Mouse (Mus musculus) MEL (cell line): ENCODE data around the gene Rit1. TPM values are rescaled to one million over a fixed set of nuclear protein-coding genes. Genes with fewer than 3 reads are reported as not detected.
A peak's percentile ranks its signal among the peaks of the same experiment; 100 is the strongest.

Experiments
- DNase-seq: peaks from one replicate; pipeline ENCODE4 v3.0.0; 2011; ENCODE audit warnings: low read depth, low spot score
- H3K27ac ChIP-seq: 2 replicates; pipeline ENCODE4 v1.5.1; 2012; ENCODE audit warnings: low read depth, mild to moderate bottlenecking, control low read depth, low read length, moderate library complexity; ENCODE audit not compliant: control insufficient read depth
- H3K27me3 ChIP-seq, 2 experiments: fragments of 150-350 bp in 1 of 2; sonication (generic) in 1 of 2; 2 replicates each; pipeline ENCODE4 v1.6.1; 2012; ENCODE audit warnings: low read length in 2 of 2, mild to moderate bottlenecking in 2 of 2, improper control_type of control experiment in 1 of 2, moderate library complexity in 1 of 2; ENCODE audit not compliant: insufficient read depth in 2 of 2, control insufficient read depth in 1 of 2
- H3K36me3 ChIP-seq, 2 experiments: 2 replicates each; pipeline ENCODE4 v1.6.1; 2012 to 2014; ENCODE audit warnings: low read length in 2 of 2, improper control_type of control experiment in 1 of 2, inconsistent platforms in 1 of 2, mild to moderate bottlenecking in 1 of 2; ENCODE audit not compliant: insufficient read depth in 2 of 2, control insufficient read depth in 1 of 2
- H3K4me1 ChIP-seq, 2 experiments: fragments of 150-350 bp in 1 of 2; sonication (generic) in 1 of 2; 2 replicates each; pipeline ENCODE4 v1.6.1; 2012; ENCODE audit warnings: low read length in 2 of 2, improper control_type of control experiment in 1 of 2, mild to moderate bottlenecking in 1 of 2; ENCODE audit not compliant: insufficient read depth in 2 of 2, control insufficient read depth in 1 of 2
- H3K4me3 ChIP-seq, 2 experiments: fragments of 150-350 bp in 1 of 2; sonication (generic) in 1 of 2; 2 replicates each; pipeline ENCODE4 v1.5.1; 2012; ENCODE audit warnings: low read depth in 2 of 2, low read length in 2 of 2, mild to moderate bottlenecking in 2 of 2, moderate library complexity in 2 of 2, control low read depth in 1 of 2, improper control_type of control experiment in 1 of 2; ENCODE audit not compliant: control insufficient read depth in 1 of 2, insufficient read depth in 1 of 2
- H3K79me2 ChIP-seq: 2 replicates; pipeline ENCODE4 v1.6.1; 2012; ENCODE audit warnings: mild to moderate bottlenecking, low read length, moderate library complexity; ENCODE audit not compliant: control insufficient read depth, poor library complexity, insufficient read depth
- H3K9ac ChIP-seq: 2 replicates; pipeline ENCODE4 v1.6.1; 2012; ENCODE audit warnings: low read depth, mild to moderate bottlenecking, control low read depth, low read length, moderate library complexity; ENCODE audit not compliant: control insufficient read depth, poor library complexity, severe bottlenecking
- H3K9me3 ChIP-seq: fragments of 150-350 bp; sonication (generic); replicated peaks from 2 replicates; pipeline ENCODE4 v1.6.1; 2012; ENCODE audit warnings: mild to moderate bottlenecking, low read length, improper control_type of control experiment, moderate library complexity; ENCODE audit not compliant: insufficient read depth
- BHLHE40 ChIP-seq: IDR thresholded peaks from 2 replicates; pipeline ENCODE4 v1.6.1; 2012; ENCODE audit warnings: low read depth, mild to moderate bottlenecking, inconsistent platforms, low read length, improper control_type of control experiment, borderline replicate concordance
- CHD1 ChIP-seq: IDR thresholded peaks from 2 replicates; pipeline ENCODE4 v1.6.1; 2012; ENCODE audit warnings: low read depth, mild to moderate bottlenecking, inconsistent platforms, low read length, improper control_type of control experiment
- CHD2 ChIP-seq: IDR thresholded peaks from 2 replicates; pipeline ENCODE4 v1.6.1; 2011; ENCODE audit warnings: low read length, improper control_type of control experiment
- CTCF ChIP-seq, 3 experiments: IDR thresholded peaks in 2 of 3; conservative IDR thresholded peaks in 1 of 3; 2 replicates each; pipeline ENCODE4 v1.5.1; 2011 to 2012; ENCODE audit warnings: low read length in 3 of 3, low read depth in 2 of 3, mild to moderate bottlenecking in 2 of 3, improper control_type of control experiment in 1 of 3, inconsistent platforms in 1 of 3, mixed read lengths in 1 of 3, moderate library complexity in 1 of 3; ENCODE audit not compliant: control insufficient read depth in 1 of 3, insufficient read depth in 1 of 3, poor library complexity in 1 of 3, severe bottlenecking in 1 of 3
- E2F4 ChIP-seq: IDR thresholded peaks from 2 replicates; pipeline ENCODE4 v1.6.1; 2011; ENCODE audit warnings: low read depth, low read length, improper control_type of control experiment, borderline replicate concordance
- ELF1 ChIP-seq: IDR thresholded peaks from 2 replicates; pipeline ENCODE4 v1.6.1; 2014; ENCODE audit warnings: low read depth, mild to moderate bottlenecking, inconsistent platforms, low read length, improper control_type of control experiment, moderate library complexity
- EP300 ChIP-seq, 2 experiments: IDR thresholded peaks; 2 replicates each; pipeline ENCODE4 v1.6.1; 2011; ENCODE audit warnings: improper control_type of control experiment in 2 of 2, low read length in 2 of 2, low read depth in 1 of 2, mild to moderate bottlenecking in 1 of 2
- ETS1 ChIP-seq: IDR thresholded peaks from 2 replicates; pipeline ENCODE4 v1.6.1; 2012; ENCODE audit warnings: low read depth, mild to moderate bottlenecking, inconsistent platforms, low read length, improper control_type of control experiment, moderate library complexity
- GABPA ChIP-seq: IDR thresholded peaks from 2 replicates; pipeline ENCODE4 v1.6.1; 2012; ENCODE audit warnings: low read depth, mild to moderate bottlenecking, inconsistent platforms, low read length, improper control_type of control experiment, moderate library complexity
- GATA1 ChIP-seq: IDR thresholded peaks from 2 replicates; pipeline ENCODE4 v1.6.1; 2011; ENCODE audit warnings: low read depth, low read length, improper control_type of control experiment
- HCFC1 ChIP-seq: IDR thresholded peaks from 2 replicates; pipeline ENCODE4 v1.6.1; 2012; ENCODE audit warnings: low read depth, mild to moderate bottlenecking, inconsistent platforms, low read length, improper control_type of control experiment, moderate library complexity
- JUND ChIP-seq: IDR thresholded peaks from 2 replicates; pipeline ENCODE4 v1.6.1; 2011; ENCODE audit warnings: low read depth, mild to moderate bottlenecking, improper control_type of control experiment, low read length
- MAZ ChIP-seq: IDR thresholded peaks from 2 replicates; pipeline ENCODE4 v1.6.1; 2012; ENCODE audit warnings: low read depth, mild to moderate bottlenecking, inconsistent platforms, low read length, improper control_type of control experiment
- MXI1 ChIP-seq: IDR thresholded peaks from 2 replicates; pipeline ENCODE4 v1.6.1; 2011; ENCODE audit warnings: mild to moderate bottlenecking, low read depth, low read length, improper control_type of control experiment
- MYB ChIP-seq: IDR thresholded peaks from 2 replicates; pipeline ENCODE4 v1.6.1; 2011; ENCODE audit warnings: mild to moderate bottlenecking, low read depth, low read length, improper control_type of control experiment
- MYC ChIP-seq: IDR thresholded peaks from 2 replicates; pipeline ENCODE4 v1.6.1; 2011; ENCODE audit warnings: low read depth, mild to moderate bottlenecking, low read length, improper control_type of control experiment, moderate library complexity
- NELFE ChIP-seq: IDR thresholded peaks from 2 replicates; pipeline ENCODE4 v1.6.1; 2011; ENCODE audit warnings: low read depth, low read length, improper control_type of control experiment
- NRF1 ChIP-seq: IDR thresholded peaks from 2 replicates; pipeline ENCODE4 v1.6.1; 2014; ENCODE audit warnings: low read depth, mild to moderate bottlenecking, inconsistent platforms, low read length, improper control_type of control experiment, moderate library complexity; ENCODE audit not compliant: poor library complexity, insufficient read depth, severe bottlenecking
- POLR2A ChIP-seq, 2 experiments: IDR thresholded peaks; 2 replicates each; pipeline ENCODE4 v1.6.1; 2011 to 2012; ENCODE audit warnings: low read length in 2 of 2, mild to moderate bottlenecking in 2 of 2, control low read depth in 1 of 2, improper control_type of control experiment in 1 of 2, low read depth in 1 of 2, moderate library complexity in 1 of 2; ENCODE audit not compliant: control insufficient read depth in 1 of 2, insufficient read depth in 1 of 2, poor library complexity in 1 of 2
- POLR2AphosphoS2 ChIP-seq: IDR thresholded peaks from 2 replicates; pipeline ENCODE4 v1.6.1; 2011; ENCODE audit warnings: low read length, improper control_type of control experiment
- POLR2AphosphoS5 ChIP-seq: IDR thresholded peaks from 2 replicates; pipeline ENCODE4 v1.6.1; 2012; ENCODE audit warnings: low read depth, borderline replicate concordance, mild to moderate bottlenecking, inconsistent platforms, low read length, moderate library complexity, mixed read lengths
- RAD21 ChIP-seq: IDR thresholded peaks from 2 replicates; pipeline ENCODE4 v1.6.1; 2011; ENCODE audit warnings: mild to moderate bottlenecking, low read depth, low read length, improper control_type of control experiment
- RCOR1 ChIP-seq: IDR thresholded peaks from 2 replicates; pipeline ENCODE4 v1.6.1; 2012; ENCODE audit warnings: low read depth, mild to moderate bottlenecking, inconsistent platforms, low read length, improper control_type of control experiment
- SIN3A ChIP-seq: IDR thresholded peaks from 2 replicates; pipeline ENCODE4 v1.6.1; 2012; ENCODE audit warnings: low read length, improper control_type of control experiment, inconsistent platforms
- SMC3 ChIP-seq: IDR thresholded peaks from 2 replicates; pipeline ENCODE4 v1.6.1; 2011; ENCODE audit warnings: low read depth, low read length, improper control_type of control experiment
- TAL1 ChIP-seq: IDR thresholded peaks from 2 replicates; pipeline ENCODE4 v1.6.1; 2012; ENCODE audit warnings: mild to moderate bottlenecking, inconsistent platforms, low read length, moderate library complexity, mixed read lengths
- TBP ChIP-seq: IDR thresholded peaks from 2 replicates; pipeline ENCODE4 v1.8.0; 2011; ENCODE audit warnings: low read depth, low read length, improper control_type of control experiment
- UBTF ChIP-seq: IDR thresholded peaks from 2 replicates; pipeline ENCODE4 v1.6.1; 2012; ENCODE audit warnings: low read depth, mild to moderate bottlenecking, inconsistent platforms, low read length, improper control_type of control experiment, moderate library complexity, borderline replicate concordance; ENCODE audit not compliant: insufficient read depth
- ZKSCAN1 ChIP-seq: IDR thresholded peaks from 2 replicates; pipeline ENCODE4 v1.6.1; 2012; ENCODE audit warnings: low read depth, mild to moderate bottlenecking, inconsistent platforms, low read length, improper control_type of control experiment, moderate library complexity
- ZNF384 ChIP-seq: IDR thresholded peaks from 2 replicates; pipeline ENCODE4 v1.6.1; 2012; ENCODE audit warnings: low read depth, mild to moderate bottlenecking, inconsistent platforms, low read length, improper control_type of control experiment
- polyA plus RNA-seq, 2 experiments: library from polyadenylated mRNA; stranded (reverse) in 1 of 2; unstranded in 1 of 2; fragments of >175 nt in 1 of 2; fragments of >200 nt in 1 of 2; gene quantifications; 2 replicates each; pipeline versions ENCODE4 v1.2.1 to v1.2.4; 2012; ENCODE audit warnings: low replicate concordance in 2 of 2, low read depth in 1 of 2; ENCODE audit not compliant: insufficient read length in 2 of 2, insufficient read depth in 1 of 2, missing spikeins in 1 of 2
- total RNA-seq: library from RNA; depleted of rRNA; stranded (reverse); fragments of 300-350 nt; gene quantifications from 2 replicates; pipeline ENCODE4 v1.2.3, GENCODE M21; 2012

Gene Rit1
- total and polyA plus RNA-seq, 3 experiments: 28.7 to 34.1 TPM; not detected in 1

- TF ChIP-seq MYB: no peak; the same call in 1 of the 2 replicates
- 0 out of 6 replicates have a peak, but pooled peaks of 1 of the 3 experiments have one; percentile 13 for TF ChIP-seq CTCF (IDR thresholded peaks at IDR 0.05 in 2 of 3, conservative IDR thresholded peaks at IDR 0.05 in 1 of 3; ENCODE audit: control insufficient read depth in 1 of 3, insufficient read depth in 1 of 3, low read depth in 2 of 3, low read length in 3 of 3, poor library complexity in 1 of 3, severe bottlenecking in 1 of 3)
- TF ChIP-seq CHD2: no peak
- TF ChIP-seq RAD21: no peak
- TF ChIP-seq TAL1: no peak
Observed at GRCm38 (mm10) chr3:88684980-88685941, 31.4 kb upstream of the Rit1 start, which contains the start of gene Khdc4 (continued).

GRCm38 (mm10) chr3:88685958-88686451 lies 30.6 kb upstream of the Rit1 start:
- Histone ChIP-seq H3K9ac (peak overlapping the region; percentile 84), H3K4me3 (peak overlapping the region; percentile 78 to 97), H3K27ac (peak overlapping the region; percentile 74), H3K79me2 (peaks cover 33% of the 10 kb centered on the region), H3K27me3 (no peaks in the 10 kb centered on the region)
- no peak for TF ChIP-seq NRF1
- TF ChIP-seq GABPA: no peak
- TF ChIP-seq ZNF384: no peak
- TF ChIP-seq UBTF: no peak; the same call in 1 of the 2 replicates
- no peak for TF ChIP-seq POLR2AphosphoS5
- TF ChIP-seq MAZ: no peak
- TF ChIP-seq ELF1: no peak
- TF ChIP-seq RCOR1: no peak
- TF ChIP-seq CHD1: no peak; the same call in 1 of the 2 replicates
- TF ChIP-seq MXI1: 0 out of 2 replicates have a peak, but pooled peaks have one; percentile 4
- no peak for TF ChIP-seq MYC
- TF ChIP-seq HCFC1: no peak
- TF ChIP-seq GATA1: 0 out of 2 replicates have a peak, but pooled peaks have one; percentile 13
- TF ChIP-seq E2F4: no peak
- TF ChIP-seq SMC3: peak; percentile 19; the same call in 1 of the 2 replicates
- no peak for TF ChIP-seq POLR2AphosphoS2
- TF ChIP-seq TBP: no peak
- TF ChIP-seq SIN3A: no peak
- no peak for TF ChIP-seq MYB
- no peak for TF ChIP-seq JUND
- peak in 1 of 3 experiments; percentile 2; a peak in 1 of 6 replicates for TF ChIP-seq CTCF (IDR thresholded peaks at IDR 0.05 in 2 of 3, conservative IDR thresholded peaks at IDR 0.05 in 1 of 3; ENCODE audit: control insufficient read depth in 1 of 3, insufficient read depth in 1 of 3, low read depth in 2 of 3, low read length in 3 of 3, poor library complexity in 1 of 3, severe bottlenecking in 1 of 3)
- TF ChIP-seq POLR2A (IDR thresholded peaks at IDR 0.05; ENCODE audit: control insufficient read depth in 1 of 2, insufficient read depth in 1 of 2, low read depth in 1 of 2, low read length in 2 of 2, poor library complexity in 1 of 2): no peak
- no peak for TF ChIP-seq BHLHE40
- TF ChIP-seq ETS1: no peak
- TF ChIP-seq NELFE: no peak
- no peak for TF ChIP-seq EP300 (IDR thresholded peaks at IDR 0.05; ENCODE audit: low read depth in 1 of 2, low read length in 2 of 2)
- no peak for TF ChIP-seq ZKSCAN1
- TF ChIP-seq, all 39 proteins: peak for 4
- Histone ChIP-seq H3K36me3 (peaks cover 28 to 39% of the 10 kb centered on the region in 2 experiments), H3K4me1 (peaks cover 8 to 13% of the 10 kb centered on the region in 2 experiments), H3K9me3 (no peaks in the 10 kb centered on the region)
- peak; percentile 76 for DNase-seq
